Mouse (Mus musculus): ENCODE data around the gene Gm5741. TPM values are rescaled to one million over a fixed set of nuclear protein-coding genes. Genes with fewer than 3 reads are reported as not detected.

Gm5741 gene
- total and polyA plus RNA-seq, 2 experiments from 2014 or later, result 3.0 TPM; not detected in 1

- Histone ChIP-seq H3K9me3 (ENCODE audit: low read length) (no peaks in the 10 kb centered on the region), H3K27me3 (ENCODE audit: insufficient read depth, low read length) (no peaks in the 10 kb centered on the region), H3K27ac (ENCODE audit: low read depth, low read length) (no peak overlapping the region), H3K4me3 (ENCODE audit: low read depth, low read length) (no peak overlapping the region), H3K36me3 (ENCODE audit: insufficient read depth) (peaks cover 38% of the 10 kb centered on the region), H3K9ac (no peak overlapping the region), H3K4me1 (ENCODE audit: insufficient read depth) (peaks cover 13% of the 10 kb centered on the region), H3K4me2 (ENCODE audit: low read depth) (no peak overlapping the region)
- TF ChIP-seq CTCF (IDR thresholded peaks at IDR 0.05; ENCODE audit: low read depth), result no peak
- 93% methylated on average over 10 of the region's 10 CpGs for WGBS
- ATAC-seq, result no peak
- no peak for DNase-seq
These were observed 6.8 kb upstream of the Gm5741 start for GRCm38 (mm10) chr8:85074617-85075016.

DNA sequence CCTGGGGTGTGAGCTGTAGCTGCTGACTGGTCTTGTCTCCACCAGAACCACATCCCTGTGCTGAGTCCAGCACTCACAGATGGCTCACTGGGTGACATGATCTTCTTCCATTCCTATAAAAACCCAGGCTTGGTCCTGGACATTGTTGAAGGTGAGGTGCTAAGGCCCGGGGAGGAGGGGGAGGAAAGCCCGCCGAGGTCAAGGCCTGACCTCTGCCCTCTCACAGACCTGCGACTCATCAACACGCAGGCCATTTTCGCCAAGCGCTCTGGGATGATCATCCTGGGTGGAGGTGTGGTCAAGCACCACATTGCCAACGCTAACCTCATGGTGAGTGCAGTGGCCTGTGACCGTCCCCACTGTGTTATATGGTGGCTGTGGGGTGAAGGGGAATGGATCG is 6.4 kb upstream of the Gm5741 start:
- Histone ChIP-seq H3K9me3 (ENCODE audit: low read length) (no peaks in the 10 kb centered on the region), H3K27ac (ENCODE audit: low read depth, low read length) (no peak overlapping the region), H3K4me2 (ENCODE audit: low read depth) (no peak overlapping the region), H3K4me3 (ENCODE audit: low read depth, low read length) (no peak overlapping the region), H3K27me3 (ENCODE audit: insufficient read depth, low read length) (no peaks in the 10 kb centered on the region), H3K36me3 (ENCODE audit: insufficient read depth) (peaks cover 38% of the 10 kb centered on the region), H3K9ac (no peak overlapping the region), H3K4me1 (ENCODE audit: insufficient read depth) (peaks cover 12% of the 10 kb centered on the region)
- no peak for ATAC-seq
- WGBS, result 90% methylated on average over 10 of the region's 10 CpGs
- no peak for DNase-seq
- TF ChIP-seq CTCF (IDR thresholded peaks at IDR 0.05; ENCODE audit: low read depth), result no peak

- WGBS, result 92% methylated on average over 15 of the region's 15 CpGs
- no peak overlapping the region for H3K9ac ChIP-seq
These were observed 5.3 kb upstream of the Gm5741 start for GRCm38 (mm10) chr8:85073041-85073612.

DNA sequence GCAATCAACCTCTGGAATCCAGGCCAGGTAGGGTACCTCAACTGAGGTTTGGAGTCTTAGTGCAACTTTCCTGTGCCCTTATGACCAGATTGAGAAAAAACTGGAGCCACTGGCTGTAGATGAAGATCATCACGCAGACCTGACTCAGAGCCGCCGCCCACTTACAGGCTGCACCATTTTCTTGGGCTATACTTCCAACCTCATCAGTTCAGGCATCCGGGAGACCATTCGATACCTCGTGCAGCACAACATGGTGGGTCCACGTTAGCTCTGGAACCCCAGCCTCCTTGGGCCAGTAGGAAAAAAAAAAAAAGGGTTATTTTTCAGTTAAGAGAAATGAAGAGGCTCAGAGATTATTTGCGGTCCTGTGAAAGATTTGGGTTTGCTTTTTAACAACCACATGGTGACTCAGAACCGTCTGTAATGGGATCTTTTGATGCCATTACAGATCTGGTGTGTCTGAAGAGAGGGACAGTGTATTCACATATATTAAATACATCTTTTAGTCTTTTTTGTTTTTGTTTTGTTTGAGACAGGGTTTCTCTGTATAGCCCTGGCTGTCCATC is 4.7 kb upstream of the Gm5741 start:
- WGBS, result 42% methylated on average over 9 of the region's 9 CpGs
- no peak for TF ChIP-seq CTCF (IDR thresholded peaks at IDR 0.05; ENCODE audit: low read depth)
- Histone ChIP-seq H3K9ac (peak overlapping the region; percentile 85), H3K4me2 (ENCODE audit: low read depth) (peak overlapping the region; percentile 69), H3K36me3 (ENCODE audit: insufficient read depth) (peaks cover 50% of the 10 kb centered on the region), H3K4me3 (ENCODE audit: low read depth, low read length) (peak overlapping the region; percentile 94), H3K9me3 (ENCODE audit: low read length) (no peaks in the 10 kb centered on the region), H3K4me1 (ENCODE audit: insufficient read depth) (peaks cover 12% of the 10 kb centered on the region), H3K27me3 (ENCODE audit: insufficient read depth, low read length) (no peaks in the 10 kb centered on the region), H3K27ac (ENCODE audit: low read depth, low read length) (peak overlapping the region; percentile 94)
- DNase-seq (no peak), ATAC-seq (no peak)

More at GRCm38 (mm10) chr8:85073041-85073612, 5.3 kb upstream of the Gm5741 start:
- no peaks in the 10 kb centered on the region for H3K27me3 ChIP-seq (ENCODE audit: insufficient read depth, low read length)
- H3K9me3 ChIP-seq (ENCODE audit: low read length), result no peaks in the 10 kb centered on the region
- H3K36me3 ChIP-seq (ENCODE audit: insufficient read depth), result peaks cover 43% of the 10 kb centered on the region
- ATAC-seq (no peak), DNase-seq (no peak)
- H3K4me1 ChIP-seq (ENCODE audit: insufficient read depth), result peaks cover 12% of the 10 kb centered on the region
- TF ChIP-seq CTCF (IDR thresholded peaks at IDR 0.05; ENCODE audit: low read depth), result no peak
- no peak overlapping the region for H3K4me2 ChIP-seq (ENCODE audit: low read depth)
- no peak overlapping the region for H3K4me3 ChIP-seq (ENCODE audit: low read depth, low read length)
- no peak overlapping the region for H3K27ac ChIP-seq (ENCODE audit: low read depth, low read length)

DNA sequence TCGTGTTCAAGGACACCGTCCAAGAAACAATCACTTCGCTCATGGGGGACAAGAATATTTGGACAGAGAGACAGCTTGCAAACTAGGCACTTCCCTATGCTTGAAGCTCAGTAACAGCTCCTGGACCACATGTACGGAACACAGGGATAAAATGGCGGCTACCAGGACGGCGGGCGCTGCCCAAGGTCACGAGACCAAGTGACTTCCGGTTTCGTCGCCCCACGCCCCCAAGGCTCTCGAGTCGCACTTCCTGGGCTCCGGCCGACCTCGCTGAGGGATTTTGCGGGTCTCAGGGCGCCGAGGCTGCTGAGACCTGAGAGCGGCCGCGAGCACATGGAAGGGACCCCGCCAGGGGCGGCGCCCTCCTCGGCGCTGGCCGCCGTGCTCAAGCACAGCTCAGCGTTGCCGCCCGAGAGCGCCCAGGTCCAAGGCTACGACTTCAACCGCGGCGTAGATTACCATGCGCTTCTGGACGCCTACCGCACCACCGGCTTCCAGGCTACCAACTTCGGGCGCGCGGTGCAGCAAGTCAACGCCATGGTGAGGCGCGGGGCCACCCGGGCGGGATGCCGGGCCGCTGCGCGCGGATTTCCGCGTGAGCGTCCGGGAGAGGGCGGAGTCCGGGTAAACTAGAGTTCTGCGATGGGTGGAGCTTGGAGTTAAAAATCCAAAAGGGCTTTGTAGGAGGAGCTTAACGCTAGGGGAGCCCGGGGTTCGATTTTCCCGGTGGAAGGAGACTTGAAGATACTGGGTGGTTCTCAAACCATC is 3.9 kb upstream of the Gm5741 start, which contains the start of gene Dhps:
Dhps (plus strand) TSS at position 244 of the 768 bp plus-strand sequence.
- peak within 1 kb of the TSS; percentile 69 for H3K4me2 ChIP-seq (ENCODE audit: low read depth)
- TF ChIP-seq CTCF (IDR thresholded peaks at IDR 0.05; ENCODE audit: low read depth), result no peak; the same call in 1 of the 2 replicates
- H3K9ac ChIP-seq, result peak within 1 kb of the TSS; percentile 85
- peak within 1 kb of the TSS; percentile 94 for H3K27ac ChIP-seq (ENCODE audit: low read depth, low read length)
- WGBS, result under 1% methylated on average over 67 of the region's 68 CpGs
- H3K9me3 ChIP-seq (ENCODE audit: low read length), result no peaks in the 10 kb centered on the region
- ATAC-seq (peak; percentile 96), DNase-seq (peak; percentile 94)
- H3K27me3 ChIP-seq (ENCODE audit: insufficient read depth, low read length), result no peaks in the 10 kb centered on the region
- peaks cover 12% of the 10 kb centered on the region for H3K4me1 ChIP-seq (ENCODE audit: insufficient read depth)
- H3K36me3 ChIP-seq (ENCODE audit: insufficient read depth), result peaks cover 55% of the 10 kb centered on the region
- peak within 1 kb of the TSS; percentile 94 for H3K4me3 ChIP-seq (ENCODE audit: low read depth, low read length)

DNA sequence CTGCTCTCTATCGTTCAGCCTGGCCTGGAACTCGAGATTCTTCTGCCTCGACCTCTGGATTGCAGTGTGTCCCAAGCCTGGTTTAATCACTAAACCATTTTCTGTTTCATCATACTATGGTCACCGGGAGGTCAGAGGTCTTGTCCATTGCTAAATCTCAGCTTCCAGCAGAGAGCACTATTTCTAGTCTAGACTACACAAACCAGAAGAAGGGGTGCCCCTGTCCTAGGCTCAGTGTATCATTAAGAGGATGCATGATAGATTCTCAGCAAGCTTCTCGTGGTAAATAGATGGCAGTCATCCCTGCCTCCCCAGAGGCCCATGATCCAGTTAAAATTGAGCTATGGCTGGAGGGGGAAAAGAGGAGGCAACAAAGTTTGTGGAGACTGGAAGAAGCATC is 3.3 kb upstream of the Gm5741 start:
- Histone ChIP-seq H3K4me1 (ENCODE audit: insufficient read depth) (peaks cover 12% of the 10 kb centered on the region), H3K9me3 (ENCODE audit: low read length) (no peaks in the 10 kb centered on the region), H3K27ac (ENCODE audit: low read depth, low read length) (peak overlapping the region; percentile 94), H3K4me2 (ENCODE audit: low read depth) (peak overlapping the region; percentile 69), H3K4me3 (ENCODE audit: low read depth, low read length) (peak overlapping the region; percentile 94), H3K36me3 (ENCODE audit: insufficient read depth) (peaks cover 54% of the 10 kb centered on the region), H3K27me3 (ENCODE audit: insufficient read depth, low read length) (no peaks in the 10 kb centered on the region), H3K9ac (peak overlapping the region; percentile 85)
- 84% methylated on average over 5 of the region's 5 CpGs for WGBS
- no peak for ATAC-seq
- TF ChIP-seq CTCF (IDR thresholded peaks at IDR 0.05; ENCODE audit: low read depth), result no peak
- DNase-seq, result no peak

- TF ChIP-seq CTCF (IDR thresholded peaks at IDR 0.05; ENCODE audit: low read depth), result no peak
- DNase-seq, result no peak
- WGBS, result 95% methylated on average over 2 of the region's 2 CpGs
- peaks cover 6% of the 10 kb centered on the region for H3K4me1 ChIP-seq (ENCODE audit: insufficient read depth)
- no peak for ATAC-seq
- no peaks in the 10 kb centered on the region for H3K27me3 ChIP-seq (ENCODE audit: insufficient read depth, low read length)
- H3K9ac ChIP-seq, result no peak overlapping the region
- no peak overlapping the region for H3K4me2 ChIP-seq (ENCODE audit: low read depth)
- H3K27ac ChIP-seq (ENCODE audit: low read depth, low read length), result no peak overlapping the region
- H3K9me3 ChIP-seq (ENCODE audit: low read length), result no peaks in the 10 kb centered on the region
- H3K4me3 ChIP-seq (ENCODE audit: low read depth, low read length), result no peak overlapping the region
- peaks cover 40% of the 10 kb centered on the region for H3K36me3 ChIP-seq (ENCODE audit: insufficient read depth)
These were observed 627 bp downstream of the Gm5741 start for GRCm38 (mm10) chr8:85067155-85067554.
